Comparison of ENCODE assay signal across 24 mouse cellular contexts in genomic region chr1:73046896-73047672, GRCm38 (mm10). TPM values are rescaled to one million over a fixed set of nuclear protein-coding genes. Genes with fewer than 3 reads are reported as not detected.
A peak's percentile ranks its signal among the peaks of the same experiment; 100 is the strongest.
DNase-seq lines count a peak whose midpoint lies in the region; ATAC-seq lines count a peak whose summit lies in the region.
"Had no signal": no experiment of that assay in that cellular context is flagged by ENCODE, and none has a peak within 500 bp of the region (broad histone marks: within the 10 kb centered on the region; RNA-seq: fewer than 3 reads in every experiment).

No protein-coding gene starts in this region.

- peak overlapping the region; percentile 64; the same call in 1 of the 2 replicates for H3K27ac ChIP-seq in heart, embryonic 10.5 days
- H3K27ac ChIP-seq in liver, embryonic 11.5 days (ENCODE audit: low read depth, low read length) = no peak overlapping the region
- peak overlapping the region; percentile 63 for H3K27ac ChIP-seq in liver, embryonic 15.5 days (replicated peaks)
- H3K27ac ChIP-seq in hindbrain, embryonic 14.5 days = no peak overlapping the region
- H3K27ac ChIP-seq in hindbrain, embryonic 12.5 days = no peak overlapping the region
- H3K27ac ChIP-seq: forebrain, embryonic 13.5 days; heart, embryonic 15.5 days; hindbrain, postnatal 0 days had no signal

- H3K9me3 ChIP-seq in heart, embryonic 10.5 days = no peaks in the 10 kb centered on the region
- H3K9me3 ChIP-seq in liver, embryonic 11.5 days (ENCODE audit: control insufficient read depth, low read length) = no peaks in the 10 kb centered on the region
- no peaks in the 10 kb centered on the region for H3K9me3 ChIP-seq in liver, embryonic 15.5 days (replicated peaks)
- no peaks in the 10 kb centered on the region for H3K9me3 ChIP-seq in hindbrain, embryonic 14.5 days (ENCODE audit: control insufficient read depth, low read length)
- H3K9me3 ChIP-seq in hindbrain, embryonic 12.5 days (replicated peaks) = no peaks in the 10 kb centered on the region
- H3K9me3 ChIP-seq: embryonic facial prominence, embryonic 10.5 days; forebrain, embryonic 13.5 days; heart, embryonic 15.5 days had no signal

- no peak overlapping the region for H3K9ac ChIP-seq in liver, embryonic 11.5 days (ENCODE audit: low read depth, low read length)
- no peak overlapping the region for H3K9ac ChIP-seq in liver, embryonic 15.5 days
- H3K9ac ChIP-seq in hindbrain, embryonic 14.5 days = no peak overlapping the region
- no peak overlapping the region for H3K9ac ChIP-seq in hindbrain, embryonic 12.5 days
- H3K9ac ChIP-seq: forebrain, embryonic 13.5 days; forebrain, postnatal 0 days; heart, embryonic 15.5 days had no signal

- intact Hi-C loops in left cerebral cortex, postnatal 25 days (cut with DNase I) = no loop called here

- no peak overlapping the region for H3K4me2 ChIP-seq in liver, embryonic 11.5 days
- H3K4me2 ChIP-seq in liver, embryonic 15.5 days = no peak overlapping the region
- H3K4me2 ChIP-seq in hindbrain, embryonic 14.5 days (replicated peaks) = no peak overlapping the region
- no peak overlapping the region for H3K4me2 ChIP-seq in hindbrain, embryonic 12.5 days (replicated peaks)
- H3K4me2 ChIP-seq: forebrain, embryonic 13.5 days; heart, embryonic 15.5 days had no signal

- peak; percentile 62; the same call in 1 of the 2 replicates for ATAC-seq in liver, embryonic 11.5 days (replicated peaks; ENCODE audit: low FRiP score)
- ATAC-seq in liver, embryonic 15.5 days (ENCODE audit: insufficient read depth) = peak; percentile 74
- ATAC-seq in hindbrain, embryonic 14.5 days (ENCODE audit: low FRiP score) = no peak
- ATAC-seq in hindbrain, embryonic 12.5 days (ENCODE audit: low FRiP score) = no peak
- ATAC-seq: forebrain, embryonic 13.5 days; forebrain, postnatal 0 days; hindbrain, postnatal 0 days had no signal

- DNase-seq in heart, embryonic 10.5 days (ENCODE audit: low spot score) = no peak
- no peak for DNase-seq in heart, adult 18-20 months
- peak; percentile 50 for DNase-seq in c-Kit-negative CD71-positive TER-119-positive erythroid progenitor cells, embryonic 14.5 days (ENCODE audit: low read depth, low spot score)
- no peak for DNase-seq in liver, embryonic 11.5 days (ENCODE audit: low spot score)
- DNase-seq in left cerebral cortex, postnatal 25 days (ENCODE audit: low spot score in 2 of 2) = no peak
- no peak for DNase-seq in hindbrain, embryonic 14.5 days (ENCODE audit: low spot score)
- DNase-seq: adrenal gland, postnatal 14 days; cerebellum, adult 2 months; cerebellum, postnatal 10 days; forebrain, postnatal 0 days; gastrocnemius, postnatal 14 days; heart, postnatal 14 days had no signal

- H3K36me3 ChIP-seq in heart, embryonic 10.5 days = no peaks in the 10 kb centered on the region
- H3K36me3 ChIP-seq in liver, embryonic 11.5 days (ENCODE audit: control insufficient read depth, insufficient read depth, low read length) = no peaks in the 10 kb centered on the region
- H3K36me3 ChIP-seq in liver, embryonic 15.5 days (replicated peaks) = no peaks in the 10 kb centered on the region
- no peaks in the 10 kb centered on the region for H3K36me3 ChIP-seq in hindbrain, embryonic 14.5 days (replicated peaks; ENCODE audit: control insufficient read depth, insufficient read depth)
- H3K36me3 ChIP-seq in hindbrain, embryonic 12.5 days = no peaks in the 10 kb centered on the region
- H3K36me3 ChIP-seq: embryonic facial prominence, embryonic 10.5 days; heart, embryonic 15.5 days had no signal

- WGBS in heart, embryonic 10.5 days = 84% methylated on average over 5 of the region's 6 CpGs
- 78% methylated on average over 5 of the region's 6 CpGs for WGBS in liver, embryonic 11.5 days
- 46% methylated on average over 5 of the region's 6 CpGs for WGBS in liver, embryonic 15.5 days (ENCODE audit: insufficient replicate concordance)
- WGBS in hindbrain, embryonic 14.5 days = 94% methylated on average over 5 of the region's 6 CpGs
- WGBS in hindbrain, embryonic 12.5 days = 89% methylated on average over 5 of the region's 6 CpGs

- H3K4me3 ChIP-seq in heart, embryonic 10.5 days = no peak overlapping the region
- H3K4me3 ChIP-seq in liver, embryonic 11.5 days (ENCODE audit: low read depth, low read length) = no peak overlapping the region
- no peak overlapping the region for H3K4me3 ChIP-seq in liver, embryonic 15.5 days (replicated peaks)
- H3K4me3 ChIP-seq in hindbrain, embryonic 14.5 days (replicated peaks; ENCODE audit: low read length) = no peak overlapping the region
- no peak overlapping the region for H3K4me3 ChIP-seq in hindbrain, embryonic 12.5 days
- H3K4me3 ChIP-seq: embryonic facial prominence, embryonic 10.5 days; forebrain, embryonic 13.5 days; heart, embryonic 15.5 days had no signal

- H3K27me3 ChIP-seq in heart, embryonic 10.5 days (ENCODE audit: insufficient read depth, poor library complexity, severe bottlenecking) = no peaks in the 10 kb centered on the region
- no peaks in the 10 kb centered on the region for H3K27me3 ChIP-seq in liver, embryonic 11.5 days (replicated peaks; ENCODE audit: control insufficient read depth, insufficient read depth, low read length)
- H3K27me3 ChIP-seq in liver, embryonic 15.5 days = no peaks in the 10 kb centered on the region
- H3K27me3 ChIP-seq in hindbrain, embryonic 14.5 days (ENCODE audit: control insufficient read depth, insufficient read depth, low read length) = no peaks in the 10 kb centered on the region
- H3K27me3 ChIP-seq in hindbrain, embryonic 12.5 days = no peaks in the 10 kb centered on the region
- H3K27me3 ChIP-seq: forebrain, embryonic 13.5 days; heart, embryonic 15.5 days had no signal

- H3K4me1 ChIP-seq in heart, embryonic 10.5 days = peaks cover 25% of the 10 kb centered on the region
- H3K4me1 ChIP-seq in liver, embryonic 11.5 days (replicated peaks; ENCODE audit: control insufficient read depth, insufficient read depth, low read length) = peaks cover 2% of the 10 kb centered on the region
- peaks cover 37% of the 10 kb centered on the region for H3K4me1 ChIP-seq in liver, embryonic 15.5 days (replicated peaks)
- H3K4me1 ChIP-seq in hindbrain, embryonic 14.5 days (replicated peaks; ENCODE audit: control insufficient read depth, insufficient read depth, low read length) = no peaks in the 10 kb centered on the region
- peaks cover 3% of the 10 kb centered on the region for H3K4me1 ChIP-seq in hindbrain, embryonic 12.5 days
- H3K4me1 ChIP-seq: forebrain, embryonic 13.5 days had no signal

RNA-seq across cellular contexts. Expression of gene Tnp1, which starts 31.4 kb away (rescaled TPM):
- polyA plus RNA-seq in heart, embryonic 10.5 days (2016; fragmentation: Nextera tagmentation; extraction: Ambion mirVana) = not detected in 2 replicates
- not detected for total RNA-seq in heart, adult 18-20 months (2021)
- polyA plus RNA-seq in liver, embryonic 11.5 days (2014; fragmentation: Nextera tagmentation; extraction: Ambion mirVana) = not detected in 2 replicates
- polyA plus RNA-seq in liver, embryonic 15.5 days (2015; fragmentation: Nextera tagmentation; extraction: Ambion mirVana) = not detected in 2 replicates
- total RNA-seq in left cerebral cortex, postnatal 25 days (2021) = not detected
- not detected in 2 replicates for polyA plus RNA-seq in hindbrain, embryonic 14.5 days (2014; fragmentation: Nextera tagmentation; extraction: Ambion mirVana)
- polyA plus RNA-seq in hindbrain, embryonic 12.5 days (2016; fragmentation: Nextera tagmentation; extraction: Ambion mirVana) = not detected in 2 replicates
- total RNA-seq: adrenal gland, adult 18-20 months; adrenal gland, postnatal 14 days; forebrain, postnatal 0 days; gastrocnemius, adult 18-20 months; gastrocnemius, postnatal 14 days; heart, postnatal 14 days; hindbrain, postnatal 0 days; MEL had no signal
- polyA plus RNA-seq: C2C12; cerebellum, adult 2 months; embryonic facial prominence, embryonic 10.5 days; embryonic facial prominence, embryonic 14.5 days; forebrain, embryonic 13.5 days; forebrain, postnatal 0 days; heart, embryonic 15.5 days; hindbrain, embryonic 11.5 days; hindbrain, postnatal 0 days had no signal

Comparison
In these comparisons a context has a peak if more than half of its experiments do, and no peak if none do; other contexts are left out.
1. H3K27ac ChIP-seq: peak in heart, embryonic 10.5 days (single experiment) and liver, embryonic 15.5 days (single experiment); none in liver, embryonic 11.5 days (single experiment), hindbrain, embryonic 14.5 days (single experiment) and hindbrain, embryonic 12.5 days (single experiment).
2. ATAC-seq: peak in liver, embryonic 11.5 days (single experiment) and liver, embryonic 15.5 days (single experiment); none in hindbrain, embryonic 14.5 days (single experiment) and hindbrain, embryonic 12.5 days (single experiment).